Mouse (Mus musculus): ENCODE results near the gene Rcn3. TPM values are rescaled to one million over a fixed set of nuclear protein-coding genes. Genes with fewer than 3 reads are reported as not detected.

Gene Rcn3
- total RNA-seq, 4 experiments from 2014 or later = 33.1 to 51.0 (median 37.1) TPM

DNA sequence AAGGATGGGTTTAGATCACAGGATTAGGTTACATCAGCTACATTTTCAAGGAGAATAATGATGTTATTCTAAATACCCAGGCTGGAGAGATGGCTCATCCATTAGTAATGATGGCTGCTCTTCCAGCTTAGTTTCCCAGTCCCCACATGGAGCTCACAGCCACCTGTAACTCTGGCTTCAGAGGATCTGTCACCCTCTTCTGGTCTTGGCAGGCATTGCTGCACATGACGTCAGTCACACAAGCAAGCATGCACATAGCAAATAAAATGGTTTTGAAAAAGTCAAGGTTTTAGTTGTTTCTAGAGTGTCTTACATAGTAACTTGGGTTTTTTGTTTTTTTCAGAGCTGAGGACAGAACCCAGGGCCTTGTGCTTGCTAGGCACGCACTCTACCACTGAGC is 19.8 kb downstream of the Rcn3 start:
- DNase-seq = no peak

GRCm38 (mm10) chr7:45069671-45070070 is 22.4 kb downstream of the Rcn3 start:
- DNase-seq = no peak

DNA sequence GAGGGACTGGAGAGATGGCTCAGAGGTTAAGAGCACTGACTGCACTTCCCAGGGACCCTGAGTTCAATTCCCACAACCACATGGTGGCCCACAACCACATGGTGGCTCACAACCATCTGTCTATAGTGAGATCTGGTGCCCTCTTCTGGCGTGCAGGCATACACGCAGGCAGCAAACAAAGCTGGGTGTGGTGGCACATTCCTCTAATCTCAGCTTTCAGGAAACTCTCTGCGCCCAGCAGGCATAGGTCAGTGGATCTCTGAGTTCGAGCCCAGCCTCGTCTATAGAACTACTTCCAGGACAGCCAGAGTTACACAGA is 24.1 kb downstream of the Rcn3 start:
- DNase-seq = no peak

DNA sequence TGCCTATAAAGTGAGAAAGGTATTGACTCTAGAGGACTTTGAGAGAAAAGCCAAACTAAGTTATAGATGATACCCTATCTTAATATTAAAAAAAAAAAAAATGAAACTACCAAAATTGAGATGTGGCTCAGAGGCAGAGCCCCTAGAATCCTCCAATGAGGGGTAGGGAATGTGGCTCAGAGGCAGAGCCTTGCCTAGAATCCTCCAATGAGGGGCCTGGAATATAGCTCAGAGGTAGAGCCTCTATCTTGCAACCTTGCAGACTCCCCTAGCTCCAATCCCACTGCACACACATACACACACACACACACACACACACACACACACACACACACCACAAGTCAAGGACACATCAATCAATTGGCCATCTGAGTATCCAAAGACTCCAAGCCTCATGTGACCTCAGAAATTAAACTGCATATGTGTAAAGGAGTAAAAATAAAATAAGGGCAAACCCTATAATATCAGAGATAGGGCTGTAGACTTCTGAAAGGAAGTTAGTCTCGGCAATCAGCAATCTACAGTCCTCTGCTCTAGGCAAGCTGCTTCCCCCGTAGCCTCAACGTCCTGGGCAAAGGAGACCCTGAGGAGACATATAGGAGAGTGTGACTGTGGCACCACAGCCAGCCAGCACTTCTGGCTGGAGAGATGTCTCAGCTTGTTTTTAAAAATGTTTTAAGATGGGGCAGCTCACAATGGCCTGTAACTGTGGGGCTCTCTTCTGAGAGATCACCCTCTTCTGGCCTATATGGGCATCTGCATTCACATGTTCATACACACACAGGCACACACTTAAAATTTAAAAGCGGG is 24.6 kb downstream of the Rcn3 start:
- DNase-seq = no peak

DNA sequence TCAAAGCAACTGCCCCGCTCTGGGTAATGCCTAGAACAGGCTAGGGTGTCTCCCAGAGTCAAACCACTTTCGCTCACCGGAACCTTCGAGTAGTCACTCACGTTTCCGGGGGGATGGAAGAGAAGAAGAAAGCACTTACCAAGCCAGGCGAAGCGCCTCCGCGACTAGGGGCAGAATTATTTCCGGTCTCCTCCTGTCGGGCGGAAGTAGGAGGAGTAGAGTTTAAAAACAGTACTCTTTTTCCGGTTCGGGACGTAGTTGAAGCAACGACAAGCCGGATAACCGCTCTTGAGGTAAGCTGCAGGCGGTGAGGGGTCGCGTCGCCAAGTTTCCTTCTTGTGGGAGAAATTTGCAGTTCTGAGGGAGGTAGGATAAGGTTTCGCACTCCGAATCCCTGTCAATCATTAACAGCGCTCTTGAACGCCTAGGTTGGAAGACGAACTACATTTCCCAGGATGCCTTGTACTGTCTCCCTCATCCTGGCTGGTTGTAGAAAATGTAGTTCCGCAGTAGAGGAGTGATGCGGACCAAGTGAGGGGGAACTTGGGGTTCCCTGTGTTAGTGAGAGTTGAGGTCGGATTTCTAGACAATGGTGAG is 29.7 kb downstream of the Rcn3 start, which contains the start of the genes Nosip and Prrg2:
TSS of gene Nosip (plus strand) at position 191 of the 597 bp plus-strand sequence.
TSS of gene Prrg2 (minus strand) at position 439 of the 597 bp plus-strand sequence.
- DNase-seq = peak; percentile 94

DNA sequence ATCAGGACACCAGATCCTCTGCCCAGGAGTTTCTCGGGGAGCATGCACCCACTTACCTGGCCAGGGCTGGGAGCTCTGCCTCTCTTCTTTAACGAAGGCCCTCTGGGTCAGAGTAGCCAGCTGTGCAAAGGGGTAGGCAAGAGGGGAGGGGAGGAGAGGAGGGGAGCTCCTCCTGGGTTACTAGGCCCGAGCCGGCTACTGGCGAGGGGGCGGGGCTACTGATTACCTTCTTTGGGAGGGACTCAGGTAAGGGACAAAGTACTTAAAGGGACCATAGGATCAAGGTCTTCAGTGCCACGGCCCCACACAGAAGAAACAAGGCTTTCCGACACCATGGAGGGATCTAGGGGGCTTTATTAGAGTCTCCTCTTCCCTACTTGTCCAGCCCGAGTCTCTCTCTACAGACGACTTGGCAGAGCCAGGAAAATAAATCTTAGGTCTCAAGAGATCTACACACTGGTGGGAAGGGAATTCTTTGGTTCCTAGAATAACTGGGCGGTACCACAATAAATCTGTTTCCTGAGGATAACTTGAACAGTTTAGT is 30.4 kb downstream of the Rcn3 start:
- no peak for DNase-seq

DNA sequence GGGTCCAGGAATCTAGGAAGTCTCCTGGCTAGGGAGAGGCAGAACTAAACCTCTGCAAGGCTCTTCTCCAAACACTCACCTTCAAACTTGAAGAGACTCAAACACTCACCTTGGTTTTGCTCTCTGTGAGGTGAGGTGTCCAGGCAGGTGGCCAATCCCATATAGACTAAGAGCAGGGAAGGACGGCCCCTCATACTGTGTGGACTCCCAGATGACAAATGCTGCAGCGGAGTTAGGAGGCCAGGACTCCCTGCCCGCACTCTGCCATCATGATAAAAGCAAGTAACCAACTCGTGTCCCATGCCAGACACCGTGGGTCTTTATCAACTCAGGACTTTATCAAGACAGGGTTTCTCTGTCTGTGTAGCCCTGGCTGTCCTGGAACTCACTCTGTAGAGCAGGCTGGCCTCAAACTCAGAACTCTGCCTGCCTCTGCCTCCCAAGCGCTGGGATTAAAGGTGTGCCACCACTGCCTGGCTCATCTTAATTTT is 31.3 kb downstream of the Rcn3 start:
- DNase-seq = no peak

GRCm38 (mm10) chr7:45058607-45059571 is 33.1 kb downstream of the Rcn3 start:
- no peak for DNase-seq

DNA sequence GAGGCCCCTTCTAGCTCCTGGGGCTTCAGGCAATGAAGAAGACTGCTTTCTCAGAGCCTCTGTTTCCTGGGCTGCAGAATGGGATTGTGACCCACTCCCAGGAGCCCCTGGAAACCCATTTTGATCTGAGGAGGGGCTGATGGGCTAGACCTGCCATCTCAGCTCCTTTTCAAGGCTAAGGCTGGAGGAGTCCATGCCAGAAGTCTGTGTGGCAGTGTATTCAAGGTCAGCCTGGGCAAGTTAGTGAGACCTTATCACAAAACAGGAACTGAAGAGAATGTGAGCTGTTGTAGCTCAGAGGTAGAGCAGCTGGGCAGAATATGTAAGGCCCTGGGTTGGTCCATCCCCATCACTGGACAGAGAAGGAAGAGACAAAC is 35.1 kb downstream of the Rcn3 start:
- DNase-seq = no peak

- DNase-seq = no peak
Observed at GRCm38 (mm10) chr7:45056329-45056971, 35.6 kb downstream of the Rcn3 start.

- DNase-seq = peak; percentile 98
Observed at GRCm38 (mm10) chr7:45053931-45054510, 38.0 kb downstream of the Rcn3 start.

- peak; percentile 75 for DNase-seq
Observed at GRCm38 (mm10) chr7:45053117-45053930, 38.7 kb downstream of the Rcn3 start.

DNA sequence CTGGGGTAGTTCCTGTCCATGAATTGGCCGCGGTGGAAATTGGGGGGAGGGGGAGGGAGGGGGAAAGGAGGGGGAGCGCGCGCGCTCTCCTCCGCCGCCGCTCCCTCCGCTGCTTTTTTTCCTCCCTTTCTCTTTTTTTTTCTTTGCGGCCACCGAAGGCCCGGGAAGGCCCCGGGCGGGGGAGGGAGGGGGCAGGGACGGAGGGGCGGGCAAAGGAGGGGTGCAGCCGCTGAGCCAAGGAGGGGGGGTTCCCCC is 39.2 kb downstream of the Rcn3 start, which contains the start of gene Prr12:
TSS of gene Prr12 (minus strand) at position 20 of the 255 bp plus-strand sequence.
- DNase-seq = no peak

GRCm38 (mm10) chr7:45052181-45052861 is 39.7 kb downstream of the Rcn3 start:
- no peak for DNase-seq

- no peak for DNase-seq
Observed at GRCm38 (mm10) chr7:45051601-45051974, 40.4 kb downstream of the Rcn3 start.

- peak; percentile 80 for DNase-seq
Observed at GRCm38 (mm10) chr7:45050945-45051600, 40.9 kb downstream of the Rcn3 start.

DNA sequence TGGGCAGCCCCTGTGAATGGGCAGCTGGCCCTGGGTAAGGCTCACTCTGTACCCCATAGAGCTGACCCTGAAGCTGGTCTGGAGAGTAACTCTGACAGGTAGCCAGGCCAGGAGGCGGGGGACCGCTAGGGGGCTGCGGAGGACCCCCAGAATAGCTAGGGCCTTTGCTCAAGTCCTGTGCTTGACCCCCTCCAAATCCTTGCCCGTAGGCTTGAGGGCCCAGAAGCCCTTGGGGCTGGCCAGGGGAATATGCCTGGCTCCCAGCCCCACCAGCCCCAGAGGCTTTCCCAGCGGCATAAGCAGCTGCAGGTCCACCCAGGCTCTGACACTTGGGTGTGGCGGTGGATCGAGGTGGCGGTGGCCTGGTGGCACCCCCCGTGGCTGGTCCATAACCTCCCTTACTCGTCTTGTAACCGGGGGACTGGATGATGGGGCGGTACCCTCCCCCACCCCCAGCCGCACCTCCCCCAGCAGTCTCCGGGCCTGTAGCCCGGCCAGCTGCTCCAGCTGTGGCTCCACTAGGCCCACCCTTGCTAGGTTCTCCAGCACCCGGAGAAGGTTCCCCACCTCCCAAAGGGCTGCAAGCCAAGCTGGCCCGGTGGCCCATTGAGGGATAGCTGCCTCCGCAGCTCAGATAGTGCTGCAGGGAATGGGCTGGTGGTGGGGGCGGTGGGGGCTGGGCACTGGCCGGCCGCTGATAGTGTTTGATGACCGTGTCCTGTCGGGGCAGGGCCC is 42.9 kb downstream of the Rcn3 start:
- no peak for DNase-seq

DNA sequence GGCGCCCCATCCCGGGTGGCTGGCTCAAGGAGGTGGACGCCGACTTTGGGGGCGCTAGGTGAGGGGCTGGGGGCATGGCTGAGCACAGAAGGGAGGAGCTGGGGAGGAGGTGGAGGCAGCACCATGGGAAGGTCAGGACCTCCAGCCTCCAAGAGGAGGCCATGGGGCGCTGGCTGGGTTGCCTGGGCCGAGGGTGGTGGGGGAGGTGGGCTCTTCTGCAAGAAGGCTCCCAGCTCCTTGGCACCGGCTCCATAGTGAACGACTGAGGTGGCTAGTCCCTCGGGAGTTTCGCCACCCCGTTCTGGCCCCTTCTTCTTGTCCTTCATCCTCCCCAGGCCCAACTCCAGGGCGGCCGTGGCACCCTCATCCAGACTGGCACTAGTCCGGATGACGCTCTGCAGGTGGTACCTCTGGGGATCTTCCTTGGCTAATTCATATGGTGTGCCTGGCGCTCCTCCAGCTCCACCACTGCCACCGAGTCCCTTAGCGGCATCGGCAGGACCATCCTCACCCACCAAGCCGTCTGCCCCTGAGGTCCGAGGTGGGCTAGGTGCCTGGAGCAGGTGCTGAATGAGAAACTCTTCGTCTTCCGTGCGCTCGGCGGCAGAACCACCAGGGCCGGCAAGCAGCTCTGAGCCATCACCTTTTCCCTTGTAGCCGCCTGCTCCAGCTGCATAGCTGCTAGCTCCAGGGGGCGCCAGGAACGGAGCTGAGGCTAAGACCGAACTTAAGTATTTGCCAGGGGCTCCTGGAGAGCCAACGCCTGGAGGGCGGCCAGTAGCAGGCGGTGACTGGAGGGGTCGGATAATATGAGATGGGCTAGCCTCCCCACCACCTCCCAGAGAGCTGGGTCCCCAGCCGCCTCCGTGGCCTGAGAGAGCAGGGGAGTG is 43.8 kb downstream of the Rcn3 start:
- DNase-seq = no peak

Data from adrenal gland, adult 8-10 months (tissue).